Mouse (Mus musculus) thymus, adult 2 months (tissue): ENCODE results near the gene Adam12.

Source experiments
- CTCF ChIP-seq: fragments of 200-500 bp; IDR thresholded peaks from 2 replicates; pipeline ENCODE4 v1.5.1; 2012; ENCODE audit warnings: mild to moderate bottlenecking, control low read depth, low read length, moderate library complexity, borderline replicate concordance; ENCODE audit not compliant: control insufficient read depth, poor library complexity, insufficient read depth; ENCODE audit errors: extremely low read depth
- POLR2A ChIP-seq: fragments of 200-500 bp; IDR thresholded peaks from 2 replicates; pipeline ENCODE4 v1.6.1; 2012; ENCODE audit warnings: mild to moderate bottlenecking, low read length, control low read depth, moderate library complexity; ENCODE audit not compliant: control insufficient read depth, poor library complexity, insufficient read depth; ENCODE audit errors: extremely low read depth

GRCm38 (mm10) chr7:134088548-134089347 lies 143.2 kb downstream of the Adam12 start:
- TF ChIP-seq CTCF (no peak), POLR2A (no peak)
